Mouse (Mus musculus) midbrain, embryonic 11.5 days (tissue): Measurements from ENCODE around the gene Fndc9. TPM values are rescaled to one million over a fixed set of nuclear protein-coding genes. Genes with fewer than 3 reads are reported as not detected.

Experiments
- ATAC-seq: fragments of 200-750 bp; cut with Nextera tagmentation; 2 replicates; pipeline ENCODE4 v1.8.0; 2017; ENCODE audit warnings: moderate TSS enrichment, moderate library complexity; ENCODE audit not compliant: low FRiP score
- DNase-seq: peaks from one replicate; pipeline ENCODE4 v3.0.0; 2015; ENCODE audit warnings: low spot score; ENCODE audit errors: missing footprints
- H3K27ac ChIP-seq: fragments of 300-500 bp; sonication (generic); 2 replicates; pipeline ENCODE4 v1.5.1; 2014; ENCODE audit warnings: low read depth, low read length
- H3K27me3 ChIP-seq: fragments of 300-500 bp; sonication (generic); 2 replicates; pipeline ENCODE4 v1.6.1; 2014; ENCODE audit warnings: mild to moderate bottlenecking, low read length, moderate library complexity, mixed read lengths; ENCODE audit not compliant: control insufficient read depth, insufficient read depth
- H3K36me3 ChIP-seq: fragments of 300-500 bp; sonication (generic); 2 replicates; pipeline ENCODE4 v1.6.1; 2014; ENCODE audit warnings: mild to moderate bottlenecking, low read length, moderate library complexity, mixed read lengths; ENCODE audit not compliant: control insufficient read depth, insufficient read depth
- H3K4me1 ChIP-seq: fragments of 300-500 bp; sonication (generic); 2 replicates; pipeline ENCODE4 v1.6.1; 2014; ENCODE audit warnings: low read length; ENCODE audit not compliant: control insufficient read depth, insufficient read depth
- H3K4me2 ChIP-seq: fragments of 300-500 bp; sonication (generic); 2 replicates; pipeline ENCODE4 v1.6.1; 2014; ENCODE audit warnings: mild to moderate bottlenecking, moderate library complexity
- H3K4me3 ChIP-seq: fragments of 300-500 bp; sonication (generic); 2 replicates; pipeline ENCODE4 v1.5.1; 2014; ENCODE audit warnings: low read depth, low read length
- H3K9ac ChIP-seq: fragments of 300-500 bp; sonication (generic); 2 replicates; pipeline ENCODE4 v1.6.1; 2014; ENCODE audit warnings: low read length
- H3K9me3 ChIP-seq: fragments of 300-500 bp; sonication (generic); 2 replicates; pipeline ENCODE4 v1.6.1; 2016; ENCODE audit warnings: low read length; ENCODE audit not compliant: control insufficient read depth
- WGBS: fragments of 180-500 bp; shearing (Covaris S2); extraction: QIAGEN DNeasy Blood & Tissue Kit; methylation state at CpG from one replicate; pipeline ENCODE4 v1.1.7; 2014; 5-methylcytosine and 5-hydroxymethylcytosine counted together
- polyA plus RNA-seq: library from polyadenylated mRNA; unstranded; fragments of >200 nt; fragmentation: Nextera tagmentation; extraction: Ambion mirVana; gene quantifications from 2 replicates; pipeline ENCODE4 v1.2.1, GENCODE M21; 2014

The Fndc9 gene
- polyA plus RNA-seq, 1 experiment from 2014 or later, result 1.2 TPM

- H3K4me1 ChIP-seq, result no peaks in the 10 kb centered on the region
- no peaks in the 10 kb centered on the region for H3K9me3 ChIP-seq
- no peak overlapping the region for H3K9ac ChIP-seq
- no peak overlapping the region for H3K4me3 ChIP-seq
- H3K27me3 ChIP-seq, result no peaks in the 10 kb centered on the region
- DNase-seq (peak; percentile 47), ATAC-seq (no peak)
- no peak overlapping the region for H3K27ac ChIP-seq
- H3K4me2 ChIP-seq, result no peak overlapping the region
- 85% methylated on average over 8 of the region's 8 CpGs for WGBS
- peaks cover 2% of the 10 kb centered on the region; the same call in 1 of the 2 replicates for H3K36me3 ChIP-seq
Observed at GRCm38 (mm10) chr11:46245926-46246325, 10.6 kb downstream of the Fndc9 start.

GRCm38 (mm10) chr11:46246393-46246792 lies 11.1 kb downstream of the Fndc9 start:
- H3K36me3 ChIP-seq, result peaks cover 2% of the 10 kb centered on the region; the same call in 1 of the 2 replicates
- H3K4me3 ChIP-seq, result no peak overlapping the region
- WGBS, result 87% methylated on average over 7 of the region's 7 CpGs

DNA sequence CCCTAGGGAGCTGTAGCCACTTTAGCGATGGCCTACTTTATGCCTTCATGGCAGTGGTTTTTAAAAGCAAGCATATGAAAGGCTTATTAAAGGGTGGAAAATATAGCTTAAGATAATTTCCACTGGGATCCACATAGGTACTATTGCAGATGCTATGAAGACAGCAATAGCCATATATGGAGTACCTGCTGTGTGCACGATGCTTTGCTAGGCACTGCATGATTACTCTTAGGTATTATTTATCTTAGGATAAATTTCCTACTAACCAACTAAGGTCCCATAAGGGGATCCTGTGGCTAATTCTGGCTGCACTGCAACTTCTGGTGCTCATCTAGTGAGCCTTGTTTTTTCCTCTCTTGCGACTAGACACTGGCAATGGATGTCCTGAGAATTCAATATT lies 13.0 kb downstream of the Fndc9 start:
- H3K4me3 ChIP-seq, result no peak overlapping the region
- H3K9ac ChIP-seq, result no peak overlapping the region
- H3K27ac ChIP-seq, result no peak overlapping the region
- no peak overlapping the region for H3K4me2 ChIP-seq
- ATAC-seq (no peak), DNase-seq (peak; percentile 69)
- no peaks in the 10 kb centered on the region for H3K9me3 ChIP-seq
- WGBS, result 93% methylated on average over 3 of the region's 3 CpGs
- peaks cover 2% of the 10 kb centered on the region; the same call in 1 of the 2 replicates for H3K36me3 ChIP-seq
- H3K4me1 ChIP-seq, result no peaks in the 10 kb centered on the region
- no peaks in the 10 kb centered on the region for H3K27me3 ChIP-seq

More at GRCm38 (mm10) chr11:46246393-46246792, 11.1 kb downstream of the Fndc9 start:
- H3K9ac ChIP-seq, result no peak overlapping the region
- H3K4me1 ChIP-seq, result no peaks in the 10 kb centered on the region
- H3K4me2 ChIP-seq, result no peak overlapping the region
- ATAC-seq (no peak), DNase-seq (no peak)
- H3K27me3 ChIP-seq, result no peaks in the 10 kb centered on the region
- no peaks in the 10 kb centered on the region for H3K9me3 ChIP-seq
- no peak overlapping the region for H3K27ac ChIP-seq

DNA sequence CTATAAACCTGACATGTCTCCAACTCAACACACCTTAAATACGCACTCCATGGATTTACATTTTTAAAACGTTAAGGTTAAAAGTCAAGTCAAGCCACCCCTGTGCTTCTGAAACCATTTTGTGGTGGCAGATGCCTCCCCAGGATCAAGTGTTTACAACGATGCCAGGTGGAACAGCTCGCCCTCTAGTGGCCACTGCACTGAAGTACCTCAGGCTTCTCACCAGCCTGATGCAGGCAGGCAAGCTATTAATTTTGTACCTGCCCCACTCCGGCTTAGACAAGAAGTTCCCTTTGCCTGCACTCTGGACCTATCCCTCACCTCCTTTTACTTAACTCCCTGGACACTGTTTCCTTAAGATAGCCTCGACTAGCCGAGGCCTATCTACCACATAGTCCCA lies 16.7 kb downstream of the Fndc9 start:
- peak; percentile 70; the same call in 1 of the 2 replicates for ATAC-seq
- WGBS, result 35% methylated on average over 7 of the region's 7 CpGs
- Histone ChIP-seq H3K27me3 (no peaks in the 10 kb centered on the region), H3K4me3 (no peak overlapping the region), H3K4me2 (no peak overlapping the region), H3K27ac (no peak overlapping the region), H3K4me1 (no peaks in the 10 kb centered on the region), H3K9me3 (peaks cover 4% of the 10 kb centered on the region; the same call in 1 of the 2 replicates), H3K36me3 (peaks cover 5% of the 10 kb centered on the region), H3K9ac (no peak overlapping the region)
- peak; percentile 86 for DNase-seq

GRCm38 (mm10) chr11:46255291-46255690 lies 20.0 kb downstream of the Fndc9 start:
- Histone ChIP-seq H3K4me3 (no peak overlapping the region), H3K9me3 (peaks cover 4% of the 10 kb centered on the region; the same call in 1 of the 2 replicates), H3K27me3 (no peaks in the 10 kb centered on the region), H3K27ac (no peak overlapping the region), H3K9ac (no peak overlapping the region), H3K4me1 (no peaks in the 10 kb centered on the region), H3K36me3 (peaks cover 8% of the 10 kb centered on the region), H3K4me2 (no peak overlapping the region)
- WGBS, result 87% methylated on average over 2 of the region's 2 CpGs
- no peak for DNase-seq
- no peak for ATAC-seq

DNA sequence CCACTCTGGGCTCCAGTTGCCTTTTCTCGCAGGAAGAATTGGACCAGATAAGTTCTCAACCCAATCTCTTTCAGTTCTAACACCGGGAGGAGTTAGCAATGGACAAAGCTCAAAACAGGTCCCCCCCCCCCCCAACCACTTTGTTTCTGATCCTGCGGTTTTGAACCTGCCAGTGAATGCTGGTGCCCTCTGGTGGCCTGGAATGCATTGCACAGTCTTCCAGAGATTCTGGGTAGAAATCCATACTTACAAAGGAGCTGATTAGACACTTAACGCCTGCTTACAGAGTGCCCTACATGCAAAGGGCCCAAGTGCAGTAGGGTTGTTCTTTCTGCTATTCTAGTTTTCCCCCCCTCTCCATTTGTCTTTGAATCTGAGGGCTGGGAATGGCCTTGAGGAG lies 22.9 kb downstream of the Fndc9 start:
- H3K36me3 ChIP-seq, result peaks cover 8% of the 10 kb centered on the region; the same call in 1 of the 2 replicates
- 70% methylated on average over 4 of the region's 4 CpGs for WGBS

GRCm38 (mm10) chr11:46258749-46259148 lies 23.4 kb downstream of the Fndc9 start:
- H3K4me2 ChIP-seq, result no peak overlapping the region
- H3K4me3 ChIP-seq, result no peak overlapping the region
- no peaks in the 10 kb centered on the region for H3K4me1 ChIP-seq
- DNase-seq (peak; percentile 73), ATAC-seq (no peak)
- no peak overlapping the region for H3K27ac ChIP-seq
- H3K36me3 ChIP-seq, result peaks cover 8% of the 10 kb centered on the region; the same call in 1 of the 2 replicates
- H3K9me3 ChIP-seq, result peaks cover 4% of the 10 kb centered on the region; the same call in 1 of the 2 replicates
- 93% methylated on average over 8 of the region's 8 CpGs for whole genome bisulfite sequencing
- H3K27me3 ChIP-seq, result no peaks in the 10 kb centered on the region
- H3K9ac ChIP-seq, result no peak overlapping the region

More for the DNA sequence above, 22.9 kb downstream of the Fndc9 start:
- Histone ChIP-seq H3K27ac (no peak overlapping the region), H3K9ac (no peak overlapping the region), H3K4me3 (no peak overlapping the region), H3K4me1 (no peaks in the 10 kb centered on the region), H3K4me2 (no peak overlapping the region), H3K27me3 (no peaks in the 10 kb centered on the region), H3K9me3 (peaks cover 4% of the 10 kb centered on the region; the same call in 1 of the 2 replicates)
- no peak for ATAC-seq
- DNase-seq, result peak; percentile 85

- Histone ChIP-seq H3K27ac (no peak overlapping the region), H3K4me1 (no peaks in the 10 kb centered on the region), H3K4me3 (no peak overlapping the region), H3K36me3 (peaks cover 2% of the 10 kb centered on the region; the same call in 1 of the 2 replicates), H3K9me3 (no peaks in the 10 kb centered on the region), H3K4me2 (no peak overlapping the region), H3K9ac (no peak overlapping the region), H3K27me3 (no peaks in the 10 kb centered on the region)
- DNase-seq, result peak; percentile 47
- ATAC-seq, result no peak
- WGBS, result 87% methylated on average over 3 of the region's 3 CpGs
Observed at GRCm38 (mm10) chr11:46262854-46263253, 27.5 kb downstream of the Fndc9 start.

DNA sequence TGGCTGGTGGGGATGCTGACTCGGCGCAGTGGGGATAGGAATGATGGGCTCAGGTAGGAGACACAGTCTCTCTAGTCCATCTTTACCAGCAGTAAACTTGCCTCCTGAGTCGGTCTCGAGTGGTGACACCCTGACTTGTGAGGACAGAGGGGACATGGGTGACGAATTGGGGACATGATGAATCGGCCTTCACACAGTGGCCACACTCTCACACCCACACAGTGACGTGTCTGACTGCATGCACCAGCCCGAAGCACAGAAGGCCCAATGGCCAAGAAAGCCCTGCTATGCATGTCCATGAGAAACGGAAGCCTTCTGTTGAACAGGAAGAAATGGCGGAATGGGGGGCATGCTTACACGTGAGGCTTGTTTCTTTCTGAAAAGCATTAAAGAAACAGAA lies 28.0 kb downstream of the Fndc9 start:
- WGBS, result 93% methylated on average over 11 of the region's 11 CpGs
- H3K36me3 ChIP-seq, result peaks cover 5% of the 10 kb centered on the region; the same call in 1 of the 2 replicates
- no peaks in the 10 kb centered on the region for H3K4me1 ChIP-seq
- no peak overlapping the region for H3K4me3 ChIP-seq
- no peaks in the 10 kb centered on the region for H3K27me3 ChIP-seq
- peak; percentile 17 for DNase-seq
- H3K27ac ChIP-seq, result no peak overlapping the region
- H3K4me2 ChIP-seq, result no peak overlapping the region
- H3K9ac ChIP-seq, result no peak overlapping the region
- H3K9me3 ChIP-seq, result no peaks in the 10 kb centered on the region
- ATAC-seq, result no peak
